Mouse (Mus musculus) c-Kit-positive CD71-positive TER-119-negative erythroid progenitor cells, embryonic 14.5 days (primary cell): ENCODE measurements around the gene Gm20852.
"Not testable (repeated sequence)": the region's sequence is repeated elsewhere in the genome, so short reads cannot be mapped to it uniquely, and the experiment has no call there.

ENCODE experiments used
- DNase-seq: peaks from one replicate; pipeline ENCODE4 v3.0.0-alpha.2; 2013; ENCODE audit warnings: low read depth

Gm20852 gene

GRCm38 (mm10) chrY:66742023-66742422 is at the start of gene Gm20852:
Gene Gm20852, minus strand, starts transcription at chrY:66742123.
- not testable (repeated sequence) for DNase-seq
